Mouse (Mus musculus) T-helper 17 cell (primary cell): Measurements from ENCODE around the gene Rpgrip1.
"Not testable (repeated sequence)": the region's sequence is repeated elsewhere in the genome, so short reads cannot be mapped to it uniquely, and the experiment has no call there.

ENCODE experiments used
- in situ Hi-C, 2 experiments: fragments of 300-600 bp; cut with MboI, MseI; formaldehyde crosslinking; loops; 1 replicate in 1 of 2; 2 replicates in 1 of 2; pipeline ENCODE4 v1.15.1; 2025; ENCODE audit warnings: high pct_unique_total_duplicates in 2 of 2

Rpgrip1 gene

GRCm38 (mm10) chr14:52110346-52110745 lies at the start of gene Rpgrip1:
Gene Rpgrip1 (plus strand): TSS chr14:52110704.
- in situ Hi-C loops = no loop called here

- in situ Hi-C loops = no loop called here
These were observed 49.7 kb upstream of the Rpgrip1 start for GRCm38 (mm10) chr14:52060800-52061199.

DNA sequence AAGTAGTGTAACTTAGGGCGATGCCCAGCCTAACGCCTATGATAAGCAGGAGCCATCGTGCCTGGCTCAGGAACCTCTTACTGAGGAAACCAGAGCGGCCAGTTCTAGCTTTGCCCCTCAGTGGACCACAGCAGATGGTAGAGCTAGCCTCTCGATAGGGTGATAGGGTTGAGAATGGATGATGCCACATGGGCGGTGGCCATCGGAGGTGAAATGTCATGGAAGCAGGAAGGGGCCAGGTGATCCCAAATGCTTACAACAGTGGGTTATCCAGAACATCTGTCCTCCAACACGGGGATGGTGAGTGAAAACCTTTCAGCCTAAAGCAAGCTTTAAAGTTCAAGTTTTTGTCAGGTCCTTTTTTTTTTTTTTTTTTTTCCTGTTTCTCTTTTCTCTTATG lies 48.7 kb upstream of the Rpgrip1 start:
- in situ Hi-C loops = no loop called here

DNA sequence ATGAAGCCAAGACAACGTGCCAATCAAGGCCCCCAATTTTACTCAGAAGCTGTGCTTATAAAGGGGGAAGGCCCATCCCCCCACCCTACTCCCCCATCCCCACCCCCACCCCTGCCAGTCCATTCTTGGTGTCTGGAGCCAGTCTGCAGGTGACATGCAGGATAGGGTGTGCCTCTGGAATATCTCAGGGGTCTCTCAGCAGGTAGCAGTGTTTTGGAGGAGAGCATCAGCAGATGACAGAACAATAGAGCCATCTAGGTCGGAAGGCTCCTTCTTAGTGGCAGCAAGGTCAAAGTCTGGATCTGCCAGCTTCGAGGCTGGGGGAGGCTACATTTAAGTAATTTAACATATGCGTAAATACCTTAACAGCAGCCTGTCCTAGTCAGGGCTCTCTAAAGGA lies 44.4 kb upstream of the Rpgrip1 start:
- in situ Hi-C loops = no loop called here

DNA sequence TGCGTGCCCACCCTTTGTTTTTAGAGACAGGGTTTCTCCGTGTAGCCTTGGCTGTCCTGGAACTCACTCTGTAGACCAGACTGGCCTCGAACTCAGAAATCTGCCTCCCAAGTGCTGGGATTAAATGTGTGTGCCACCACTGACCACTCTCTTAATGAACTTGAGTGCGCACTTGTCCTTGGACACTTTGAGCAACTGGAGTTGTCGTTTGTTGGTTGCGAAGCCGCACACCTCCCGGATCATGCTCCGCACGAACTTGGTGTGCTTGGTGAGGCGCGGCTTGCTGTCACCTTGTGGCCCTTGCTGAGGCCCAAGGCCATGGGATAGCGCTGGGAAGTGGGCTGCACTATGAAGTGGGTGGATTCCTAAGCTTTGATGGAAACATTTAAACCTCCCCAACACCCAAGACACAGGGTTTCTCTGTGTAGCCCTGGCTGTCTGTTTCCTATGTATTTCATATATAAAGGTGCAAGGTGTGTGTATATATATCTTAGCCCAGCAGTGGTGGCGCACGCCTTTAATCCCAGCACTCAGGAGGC lies 38.8 kb upstream of the Rpgrip1 start:
- in situ Hi-C loops = loop anchor here in 1 of 2 experiments (5.0 kb wide), 2 partner anchors 64 to 106 kb away; no protein-coding TSS in a partner anchor

DNA sequence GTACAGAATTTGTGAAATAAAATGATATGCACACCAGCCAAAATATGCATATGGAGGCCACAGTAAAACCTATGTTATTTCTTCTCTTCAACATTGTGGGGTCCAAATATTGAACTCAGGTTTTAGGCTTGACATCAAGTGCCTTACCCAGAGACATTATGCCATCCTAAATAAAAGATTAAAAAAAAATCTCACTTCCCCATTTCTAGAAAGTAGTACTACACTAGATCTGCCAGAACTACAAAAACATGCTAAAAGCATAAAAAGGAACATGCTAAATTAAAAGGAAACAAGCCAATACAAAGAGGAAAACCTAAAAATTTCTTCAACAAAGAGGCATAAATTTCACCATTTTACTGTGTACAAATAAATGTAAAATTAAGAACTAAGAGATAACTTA lies 27.4 kb upstream of the Rpgrip1 start:
- in situ Hi-C loops = no loop called here

DNA sequence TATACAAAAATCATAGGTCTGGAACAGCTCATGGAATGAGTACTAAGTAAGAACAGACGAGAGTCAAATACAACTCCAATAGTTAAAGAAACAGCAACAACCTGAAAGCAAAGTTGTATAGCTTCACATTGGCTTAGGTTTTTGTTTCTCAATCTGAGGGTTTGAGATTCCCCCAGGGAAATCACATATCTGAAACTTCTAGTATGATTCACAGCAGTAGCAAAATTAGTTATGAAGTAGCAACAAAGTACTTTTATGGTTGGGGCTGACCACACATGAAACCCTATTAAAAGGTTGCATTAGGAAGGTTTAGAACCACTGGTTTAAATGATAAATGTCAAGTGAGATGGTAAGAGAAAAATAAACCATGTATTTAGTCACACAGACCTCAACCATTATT lies 16.0 kb upstream of the Rpgrip1 start:
- in situ Hi-C loops = no loop called here

- in situ Hi-C loops = not testable (repeated sequence)
These were observed 13.3 kb upstream of the Rpgrip1 start for GRCm38 (mm10) chr14:52097191-52097590.

- in situ Hi-C loops = not testable (repeated sequence)
These were observed 12.1 kb upstream of the Rpgrip1 start for GRCm38 (mm10) chr14:52098387-52098786.

GRCm38 (mm10) chr14:52099563-52099962 lies 10.9 kb upstream of the Rpgrip1 start:
- in situ Hi-C loops = no loop called here

GRCm38 (mm10) chr14:52100170-52100960 lies 10.1 kb upstream of the Rpgrip1 start:
- in situ Hi-C loops = no loop called here

- in situ Hi-C loops = no loop called here
These were observed 9.0 kb upstream of the Rpgrip1 start for GRCm38 (mm10) chr14:52101285-52102157.

GRCm38 (mm10) chr14:52103474-52103855 lies 7.0 kb upstream of the Rpgrip1 start:
- in situ Hi-C loops = no loop called here

GRCm38 (mm10) chr14:52103856-52104676 lies 6.4 kb upstream of the Rpgrip1 start, which contains the start of gene Hnrnpc:
Gene Hnrnpc (minus strand): TSS chr14:52104028.
- in situ Hi-C loops = no loop called here

DNA sequence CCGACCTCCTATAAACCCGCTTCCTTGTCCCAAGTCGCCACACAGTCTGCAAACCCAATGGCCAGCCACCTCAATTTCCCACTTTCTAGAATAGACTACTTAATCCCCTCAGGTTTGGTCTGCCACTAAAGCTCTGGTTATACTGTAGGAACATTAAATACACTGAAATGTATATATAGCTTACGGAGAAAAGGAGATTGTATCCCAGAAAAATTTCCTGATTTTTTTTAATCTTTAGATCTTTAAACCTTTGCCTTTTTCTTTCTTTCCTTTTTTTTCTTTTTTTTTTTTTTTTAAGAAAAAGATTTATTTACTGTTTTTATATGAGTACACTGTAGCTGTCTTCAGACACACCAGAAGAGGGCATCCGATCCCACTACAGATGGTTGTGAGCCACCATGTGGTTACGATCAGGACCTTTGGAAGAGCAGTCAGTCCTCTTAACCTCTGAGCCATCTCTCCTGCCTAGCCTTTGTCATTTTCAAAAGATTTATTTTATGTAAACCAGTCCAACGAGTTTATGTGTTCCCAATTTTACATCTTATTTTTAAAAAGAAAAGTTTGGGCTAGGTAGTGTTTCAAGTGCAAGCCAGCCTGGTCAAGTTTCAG lies 5.7 kb upstream of the Rpgrip1 start:
- in situ Hi-C loops = no loop called here

GRCm38 (mm10) chr14:52105308-52105707 lies 5.2 kb upstream of the Rpgrip1 start:
- in situ Hi-C loops = no loop called here

DNA sequence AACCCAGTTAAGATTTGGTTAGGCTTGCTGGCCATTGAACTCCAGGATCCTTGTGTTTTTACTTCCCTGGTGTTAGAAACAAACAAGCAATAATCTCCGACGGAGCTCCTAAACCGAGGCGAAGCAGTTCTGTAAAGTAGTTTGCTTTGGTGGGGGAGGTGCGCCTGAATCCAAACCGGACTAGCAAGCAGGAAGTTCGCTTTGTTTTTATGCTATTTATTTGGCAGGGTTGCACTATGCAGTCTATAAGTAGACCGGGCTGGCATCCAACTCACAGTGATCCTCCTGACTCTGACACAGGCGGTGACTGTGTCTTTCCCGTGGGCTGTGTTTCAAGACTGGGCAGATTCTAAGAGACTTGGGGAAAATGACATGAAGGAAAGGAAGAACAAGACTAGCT lies 3.8 kb upstream of the Rpgrip1 start:
- in situ Hi-C loops = no loop called here

- in situ Hi-C loops = no loop called here
These were observed 2.5 kb upstream of the Rpgrip1 start for GRCm38 (mm10) chr14:52108025-52108424.

GRCm38 (mm10) chr14:52114101-52114500 lies 3.6 kb downstream of the Rpgrip1 start:
- in situ Hi-C loops = no loop called here

- in situ Hi-C loops = no loop called here
These were observed 6.7 kb downstream of the Rpgrip1 start for GRCm38 (mm10) chr14:52117241-52117640.

DNA sequence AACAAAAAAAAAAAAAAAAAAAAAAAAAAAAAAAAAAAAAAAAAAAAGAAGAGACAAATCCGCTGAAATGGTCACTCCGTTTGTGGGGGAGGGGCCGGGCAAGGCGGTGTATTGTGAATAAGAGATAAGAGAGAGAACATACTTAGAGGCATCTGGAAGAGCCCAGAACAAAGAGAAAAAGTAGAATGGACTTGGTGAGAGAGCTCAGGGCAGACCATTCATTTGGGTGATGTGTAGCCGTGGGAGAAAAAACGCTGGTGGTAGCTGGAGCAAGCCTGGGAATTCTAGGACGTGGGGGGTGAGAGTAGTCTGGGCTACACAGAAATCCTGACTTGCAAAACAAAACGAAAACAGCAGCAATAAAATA lies 7.9 kb downstream of the Rpgrip1 start:
- in situ Hi-C loops = no loop called here
